25 mouse cellular contexts compared by ENCODE assay signal in genomic region chr19:11954206-11954605, GRCm38 (mm10). TPM values are rescaled to one million over a fixed set of nuclear protein-coding genes. Genes with fewer than 3 reads are reported as not detected.
A peak's percentile ranks its signal among the peaks of the same experiment; 100 is the strongest.
DNase-seq lines count a peak whose midpoint lies in the region; ATAC-seq and TF ChIP-seq lines count a peak whose summit lies in the region.
"Had no signal": no experiment of that assay in that cellular context is flagged by ENCODE, and none has a peak within 500 bp of the region (broad histone marks: within the 10 kb centered on the region; RNA-seq: fewer than 3 reads in every experiment).

No protein-coding gene starts in this region.

- no peaks in the 10 kb centered on the region for H3K36me3 ChIP-seq in erythroblast, embryonic 14.5 days (ENCODE audit: control insufficient read depth)
- H3K36me3 ChIP-seq in kidney, postnatal 0 days (ENCODE audit: insufficient read depth, low read length) = no peaks in the 10 kb centered on the region
- H3K36me3 ChIP-seq: forebrain, embryonic 15.5 days; G1E; hindbrain, embryonic 15.5 days; liver, embryonic 12.5 days; neural tube, embryonic 13.5 days; stomach, embryonic 15.5 days had no signal

- 53% methylated on average over 6 of the region's 6 CpGs for WGBS in kidney, postnatal 0 days

- peak; percentile 12 for DNase-seq in kidney, postnatal 0 days (ENCODE audit: low spot score)
- DNase-seq in kidney, adult 9 months = no peak
- no peak for DNase-seq in urinary bladder, postnatal 10 days (ENCODE audit: low spot score)
- no peak for DNase-seq in urinary bladder, postnatal 4 days (ENCODE audit: low spot score in 2 of 2)
- DNase-seq in layer of hippocampus, adult 8-10 months (ENCODE audit: low spot score in 2 of 2) = no peak
- DNase-seq: adrenal gland, adult 2 months; cerebellum, adult 9-10 months; heart, postnatal 4 days; kidney, adult 2 months; kidney, postnatal 25 days; lung, adult 2 months; right cerebral cortex, postnatal 14 days; thymus, adult 2 months had no signal

- ATAC-seq in erythroblast, adult 5-6 weeks (replicated peaks; ENCODE audit: low FRiP score, poor library complexity, severe bottlenecking) = no peak; the same call in 1 of the 2 replicates
- ATAC-seq in kidney, postnatal 0 days (replicated peaks; ENCODE audit: low FRiP score, low read depth) = 0 out of 2 replicates have a peak, but pooled peaks have one; percentile 3
- peak; percentile 48 for ATAC-seq in megakaryocyte progenitor cell, adult 5-6 weeks (replicated peaks; ENCODE audit: poor library complexity)
- ATAC-seq: CD4-positive, CD25-positive, alpha-beta regulatory T cell, adult 4 months; forebrain, embryonic 15.5 days; liver, embryonic 12.5 days had no signal

- H3K27me3 ChIP-seq in erythroblast, embryonic 14.5 days (ENCODE audit: control insufficient read depth) = no peaks in the 10 kb centered on the region
- H3K27me3 ChIP-seq in kidney, postnatal 0 days (ENCODE audit: insufficient read depth, low read length) = no peaks in the 10 kb centered on the region
- H3K27me3 ChIP-seq: forebrain, embryonic 15.5 days; hindbrain, embryonic 15.5 days; liver, embryonic 12.5 days; neural tube, embryonic 13.5 days; stomach, embryonic 15.5 days had no signal

- no peak overlapping the region for H3K27ac ChIP-seq in kidney, postnatal 0 days
- H3K27ac ChIP-seq: forebrain, embryonic 15.5 days; hindbrain, embryonic 15.5 days; left cerebral cortex, adult 2 months; liver, embryonic 12.5 days; neural tube, embryonic 13.5 days; stomach, embryonic 15.5 days had no signal

- peak; percentile 24; the same call in 1 of the 2 replicates for TF ChIP-seq CTCF in kidney, postnatal 0 days (IDR thresholded peaks at IDR 0.05; ENCODE audit: low read depth)

- H3K9ac ChIP-seq in kidney, postnatal 0 days (ENCODE audit: low read depth, low read length) = no peak overlapping the region
- H3K9ac ChIP-seq: forebrain, embryonic 15.5 days; hindbrain, embryonic 15.5 days; liver, embryonic 12.5 days; neural tube, embryonic 13.5 days; stomach, embryonic 15.5 days had no signal

- H3K9me3 ChIP-seq in erythroblast, embryonic 14.5 days (ENCODE audit: control insufficient read depth, low read length) = no peaks in the 10 kb centered on the region
- no peaks in the 10 kb centered on the region for H3K9me3 ChIP-seq in kidney, postnatal 0 days (replicated peaks; ENCODE audit: low read length)
- H3K9me3 ChIP-seq: forebrain, embryonic 15.5 days; G1E; hindbrain, embryonic 15.5 days; liver, embryonic 12.5 days; neural tube, embryonic 13.5 days; stomach, embryonic 15.5 days had no signal

- H3K4me2 ChIP-seq in kidney, postnatal 0 days (ENCODE audit: low read length) = no peak overlapping the region
- H3K4me2 ChIP-seq: forebrain, embryonic 15.5 days; hindbrain, embryonic 15.5 days; liver, embryonic 12.5 days; midbrain, embryonic 11.5 days; neural tube, embryonic 13.5 days; stomach, embryonic 15.5 days had no signal

- H3K4me1 ChIP-seq in erythroblast, embryonic 14.5 days (ENCODE audit: control insufficient read depth) = peaks cover 5% of the 10 kb centered on the region; the same call in 1 of the 2 replicates
- H3K4me1 ChIP-seq in kidney, postnatal 0 days (replicated peaks; ENCODE audit: insufficient read depth, low read length) = no peaks in the 10 kb centered on the region
- H3K4me1 ChIP-seq: forebrain, embryonic 15.5 days; hindbrain, embryonic 15.5 days; neural tube, embryonic 13.5 days; stomach, embryonic 15.5 days had no signal

- peak overlapping the region; percentile 6 for H3K4me3 ChIP-seq in erythroblast, embryonic 14.5 days (replicated peaks)
- H3K4me3 ChIP-seq in kidney, postnatal 0 days (replicated peaks; ENCODE audit: low read depth, low read length) = no peak overlapping the region
- H3K4me3 ChIP-seq: forebrain, embryonic 15.5 days; hindbrain, embryonic 15.5 days; left cerebral cortex, adult 2 months; liver, embryonic 12.5 days; neural tube, embryonic 13.5 days; stomach, embryonic 15.5 days had no signal

RNA-seq across cellular contexts. Expression of gene Osbp, which starts 11.5 kb away (rescaled TPM):
- polyA plus RNA-seq in erythroblast, embryonic 14.5 days (2012) = 0.53 and 0.59 TPM in 2 replicates
- total RNA-seq in erythroblast, adult 5-6 weeks (2015; ENCODE audit: low replicate concordance) = 7.1 and 10.6 TPM in 2 replicates
- 12.7 and 14.8 TPM in 2 replicates for total RNA-seq in erythroblast, adult 5-6 weeks (2017; ENCODE audit: low replicate concordance)
- 6.1 and 6.2 TPM in 2 replicates for polyA plus RNA-seq in kidney, postnatal 0 days (2015; fragmentation: Nextera tagmentation; extraction: Ambion mirVana)
- 35.3 and 40.5 TPM in 2 replicates for total RNA-seq in megakaryocyte progenitor cell, adult 5-6 weeks (2015)
- 42.1 and 50.8 TPM in 2 replicates for total RNA-seq in megakaryocyte progenitor cell, adult 5-6 weeks (2017)
- 10 to 100 TPM; 49.6 to 55.3 (median 53.3) TPM for total RNA-seq in layer of hippocampus, adult 8-10 months (2022)

RNA-seq across cellular contexts. Expression of gene Patl1, which starts 42.0 kb away (rescaled TPM):
- polyA plus RNA-seq in erythroblast, embryonic 14.5 days (2012) = 0.16 and 0.23 TPM in 2 replicates
- 8.5 and 8.8 TPM in 2 replicates for total RNA-seq in erythroblast, adult 5-6 weeks (2015; ENCODE audit: low replicate concordance)
- 2.4 and 3.9 TPM in 2 replicates for total RNA-seq in erythroblast, adult 5-6 weeks (2017; ENCODE audit: low replicate concordance)
- polyA plus RNA-seq in kidney, postnatal 0 days (2015; fragmentation: Nextera tagmentation; extraction: Ambion mirVana) = 11.4 and 13.0 TPM in 2 replicates
- 40.1 and 41.7 TPM in 2 replicates for total RNA-seq in megakaryocyte progenitor cell, adult 5-6 weeks (2015)
- 11.6 and 12.0 TPM in 2 replicates for total RNA-seq in megakaryocyte progenitor cell, adult 5-6 weeks (2017)
- 10 to 100 TPM; 21.5 to 22.9 (median 22.3) TPM for total RNA-seq in layer of hippocampus, adult 8-10 months (2022)
